9 mouse cellular contexts compared by ENCODE assay signal in genomic region chr1:72739681-72740063, GRCm38 (mm10). TPM values are rescaled to one million over a fixed set of nuclear protein-coding genes. Genes with fewer than 3 reads are reported as not detected.
DNase-seq lines count a peak whose midpoint lies in the region; ATAC-seq and TF ChIP-seq lines count a peak whose summit lies in the region.
"Had no signal": no experiment of that assay in that cellular context is flagged by ENCODE, and none has a peak within 500 bp of the region (broad histone marks: within the 10 kb centered on the region; RNA-seq: fewer than 3 reads in every experiment).

No protein-coding gene starts in this region.

- no peak for DNase-seq in Patski (ENCODE audit: low read depth, low spot score)
- DNase-seq in cerebellum, postnatal 36 days: peak; percentile 20 to 26
- DNase-seq in layer of hippocampus, adult 18-20 months (ENCODE audit: low spot score in 2 of 2): peak; percentile 28 to 50
- DNase-seq in midbrain, embryonic 11.5 days (ENCODE audit: low spot score, missing footprints): no peak
- no peak for DNase-seq in gastrocnemius, postnatal 36 days
- no peak for DNase-seq in heart, postnatal 4 days
- DNase-seq in testis, postnatal 14 days (ENCODE audit: low spot score): no peak
- no peak for DNase-seq in B cell, adult 2 months

- in situ Hi-C loops in Patski (cut with MboI; ENCODE audit: low pct_unique_long_range_greater_than_20kb): no loop called here

- no peak for TF ChIP-seq CTCF in Patski (IDR thresholded peaks at IDR 0.05)

- 50% methylated on average over 10 of the region's 10 CpGs for WGBS in midbrain, embryonic 11.5 days

- CTCF ChIA-PET in Patski (lab: Charles Lee): interaction anchor here (0.8 to 1.7 kb wide), 4 partner anchors 20 to 58 kb away, joined by 3 to 4 read pairs (median 4); no protein-coding TSS in a partner anchor

- no peaks in the 10 kb centered on the region for H3K27me3 ChIP-seq in Patski
- H3K27me3 ChIP-seq in midbrain, embryonic 11.5 days (ENCODE audit: control insufficient read depth, insufficient read depth, low read length): no peaks in the 10 kb centered on the region

- no peaks in the 10 kb centered on the region for H3K36me3 ChIP-seq in midbrain, embryonic 11.5 days (ENCODE audit: control insufficient read depth, insufficient read depth, low read length)

- H3K9ac ChIP-seq in midbrain, embryonic 11.5 days (ENCODE audit: low read length): no peak overlapping the region

- no peaks in the 10 kb centered on the region for H3K4me1 ChIP-seq in midbrain, embryonic 11.5 days (ENCODE audit: control insufficient read depth, insufficient read depth, low read length)

- H3K27ac ChIP-seq in midbrain, embryonic 11.5 days (ENCODE audit: low read depth, low read length): no peak overlapping the region

- H3K9me3 ChIP-seq in midbrain, embryonic 11.5 days (ENCODE audit: control insufficient read depth, low read length): no peaks in the 10 kb centered on the region

- no peak overlapping the region for H3K4me2 ChIP-seq in midbrain, embryonic 11.5 days

- POLR2A ChIA-PET in Patski (lab: Charles Lee): interaction anchor here (0.5 to 2.2 kb wide), 6 partner anchors 13 to 93 kb away, joined by 3 to 8 read pairs (median 4); partner anchors contain the start of gene Igfbp2

- H3K4me3 ChIP-seq in midbrain, embryonic 11.5 days (ENCODE audit: low read depth, low read length): no peak overlapping the region

- intact Hi-C loops in gastrocnemius, postnatal 36 days (cut with DNase I): no loop called here

- ATAC-seq in Patski: peak; percentile 52
- peak; percentile 22; the same call in 1 of the 2 replicates for ATAC-seq in midbrain, embryonic 11.5 days (ENCODE audit: low FRiP score)

RNA-seq across cellular contexts. Expression of gene Rpl37a, which starts 28.6 kb away (rescaled TPM):
- polyA plus RNA-seq in Patski (2021): 628 TPM
- total RNA-seq in layer of hippocampus, adult 18-20 months (2021): 100 to 1,000 TPM; 616 to 669 TPM
- polyA plus RNA-seq in midbrain, embryonic 11.5 days (2014; fragmentation: Nextera tagmentation; extraction: Ambion mirVana): 1,496 and 1,598 TPM in 2 replicates
- 100 to 1,000 TPM; 447 to 533 TPM for total RNA-seq in gastrocnemius, postnatal 36 days (2021)
- total RNA-seq in heart, postnatal 4 days (2021): 100 to 1,000 TPM; 918 to 961 TPM

RNA-seq across cellular contexts. Expression of gene Ankar, which starts 39.3 kb away (rescaled TPM):
- not detected for polyA plus RNA-seq in Patski (2021)
- not detected for total RNA-seq in layer of hippocampus, adult 18-20 months (2021)
- not detected in 2 replicates for polyA plus RNA-seq in midbrain, embryonic 11.5 days (2014; fragmentation: Nextera tagmentation; extraction: Ambion mirVana)
- total RNA-seq in gastrocnemius, postnatal 36 days (2021): not detected
- not detected for total RNA-seq in heart, postnatal 4 days (2021)
- total RNA-seq: left cerebral cortex, adult 18-20 months had no signal

Comparison
In these comparisons a context has a peak if more than half of its experiments do, and no peak if none do; other contexts are left out.
1. DNase-seq: peak in cerebellum, postnatal 36 days (2 of 2) and layer of hippocampus, adult 18-20 months (2 of 2); none in Patski (single experiment), midbrain, embryonic 11.5 days (single experiment), gastrocnemius, postnatal 36 days (0 of 2), heart, postnatal 4 days (single experiment), testis, postnatal 14 days (single experiment) and B cell, adult 2 months (0 of 2).